Mouse (Mus musculus) kidney, postnatal 10 days (tissue): ENCODE data around the gene Lca5l.

Experiments used
- DNase-seq: peaks from one replicate; pipeline ENCODE4 v3.0.0; 2021; ENCODE audit warnings: mixed read lengths

The Lca5l gene

DNA sequence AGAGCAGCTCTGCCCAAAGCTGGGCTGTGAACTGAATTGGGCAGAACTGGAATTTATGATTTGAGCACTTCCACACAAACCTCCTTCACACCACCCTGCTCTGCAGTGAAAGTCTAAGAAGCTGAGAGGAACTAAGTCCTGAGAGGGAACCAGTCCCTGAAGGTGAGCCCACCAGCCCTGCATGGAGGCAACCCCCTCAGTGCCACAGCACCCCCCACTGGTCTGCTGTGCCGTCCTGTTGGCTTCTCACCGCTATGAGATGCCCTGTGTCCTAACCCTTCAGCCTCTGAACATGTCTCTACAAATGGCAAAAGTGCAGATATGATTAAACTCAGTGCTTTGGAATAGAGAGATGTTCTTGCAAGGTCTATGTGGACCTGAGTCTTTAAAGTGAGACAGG is 79.3 kb downstream of the Lca5l start:
- no peak for DNase-seq

DNA sequence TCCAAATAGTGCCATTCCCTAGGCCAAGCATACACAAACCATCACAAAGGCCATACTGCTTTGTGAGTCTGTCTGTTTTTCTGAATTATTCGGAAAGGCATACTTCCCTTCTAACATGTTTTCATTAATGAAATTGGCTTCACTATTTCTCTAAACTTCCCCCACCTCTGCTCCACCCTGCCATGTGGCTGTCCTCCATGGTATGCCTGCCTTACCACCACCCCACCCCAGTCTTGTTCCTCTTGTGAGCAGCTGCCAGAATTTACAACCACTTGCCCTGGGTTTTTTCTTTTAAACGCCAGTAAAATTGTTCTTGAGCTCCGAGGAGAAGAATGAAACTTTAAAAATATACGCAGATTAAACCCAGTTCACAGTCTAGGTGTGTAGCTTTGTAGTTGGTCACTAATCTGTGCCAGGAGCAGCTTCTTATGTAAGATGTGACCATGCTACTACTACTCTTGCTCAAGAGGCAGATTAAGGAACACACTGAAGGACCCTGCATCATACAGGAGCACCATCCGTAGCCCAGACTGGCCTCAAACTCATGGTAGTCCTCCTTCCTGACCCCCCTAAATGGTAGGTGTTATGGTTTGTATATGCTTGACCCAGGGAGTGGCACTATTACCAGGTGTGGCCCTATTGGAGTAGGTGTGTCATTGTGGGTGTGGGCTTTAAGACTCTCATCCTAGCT is 81.3 kb downstream of the Lca5l start:
- DNase-seq = no peak

DNA sequence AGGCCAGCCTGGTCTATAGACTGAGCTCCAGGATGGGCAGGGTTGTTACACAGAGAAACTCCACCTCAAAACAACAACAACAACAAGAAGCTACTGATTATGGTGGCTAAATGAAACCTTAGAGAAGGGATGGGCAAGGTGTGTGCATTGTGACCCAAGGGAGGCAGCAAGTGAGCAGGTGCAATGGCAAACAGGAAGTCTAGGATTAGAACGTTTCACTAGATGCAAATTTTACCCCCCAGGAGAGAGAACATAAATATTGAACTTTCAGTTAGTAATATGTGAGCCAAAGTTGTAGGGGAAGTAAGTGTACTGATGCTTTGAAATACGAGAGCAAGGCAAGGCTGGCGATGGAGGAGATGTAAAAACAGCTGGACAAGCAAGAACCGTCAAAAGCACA is 82.4 kb downstream of the Lca5l start:
- no peak for DNase-seq
